Mouse (Mus musculus): Measurements from ENCODE around the gene Cbln3. TPM values are rescaled to one million over a fixed set of nuclear protein-coding genes. Genes with fewer than 3 reads are reported as not detected.
A peak's percentile ranks its signal among the peaks of the same experiment; 100 is the strongest.

The Cbln3 gene
- total RNA-seq (2012; rRNA removed): 0.08 and 0.17 TPM in 2 replicates
- 0.14 and 0.26 TPM in 2 replicates for total RNA-seq (2014; rRNA removed)
- 0.14 and 0.24 TPM in 2 replicates for polyA plus RNA-seq (2012; ENCODE audit: insufficient read length, low read depth)

- peaks cover 40 to 75% of the 10 kb centered on the region in 2 experiments for H3K4me1 ChIP-seq (ENCODE audit: control insufficient read depth in 1 of 2, insufficient read depth in 2 of 2)
- H3K36me3 ChIP-seq (replicated peaks in 1 of 2; ENCODE audit: control insufficient read depth in 1 of 2, insufficient read depth in 1 of 2, low read length in 1 of 2): peaks cover 24 to 29% of the 10 kb centered on the region in 2 experiments
- H3K9me3 ChIP-seq (replicated peaks; ENCODE audit: low read length): no peaks in the 10 kb centered on the region
- dilution Hi-C loops (cut with MboI; ENCODE audit: extremely low pct_ligation_motif_present, extremely low pct_unique_long_range_greater_than_20kb, low sequenced_read_pairs): no loop called here
- no peak for DNase-seq (ENCODE audit: extremely low read depth)
- peaks cover 15% of the 10 kb centered on the region for H3K79me2 ChIP-seq (replicated peaks; ENCODE audit: control insufficient read depth, extremely low read depth, insufficient read depth, poor library complexity, severe bottlenecking)
- H3K27ac ChIP-seq (ENCODE audit: insufficient read depth, low read depth): peak within 1 kb of the TSS; percentile 96
- H3K9ac ChIP-seq (ENCODE audit: insufficient read depth, low read depth): peak within 1 kb of the TSS; percentile 72
- no peaks in the 10 kb centered on the region for H3K27me3 ChIP-seq (replicated peaks)
- H3K4me3 ChIP-seq (replicated peaks in 1 of 3; ENCODE audit: low read depth in 2 of 3, low read length in 2 of 3, poor library complexity in 1 of 3): peak within 1 kb of the TSS; percentile 70 to 74 (median 73)
- in situ Hi-C loops (cut with MboI; ENCODE audit: low pct_ligation_motif_present, low pct_unique_long_range_greater_than_20kb, low sequenced_read_pairs): no loop called here
- TF ChIP-seq MXI1 (IDR thresholded peaks at IDR 0.05; ENCODE audit: low read depth, low read length) (no peak), ELF1 (IDR thresholded peaks at IDR 0.05; ENCODE audit: low read depth, low read length) (no peak), UBTF (IDR thresholded peaks at IDR 0.05; ENCODE audit: low read depth, low read length) (no peak), CHD2 (IDR thresholded peaks at IDR 0.05; ENCODE audit: low read length) (no peak), KAT2A (IDR thresholded peaks at IDR 0.05; ENCODE audit: insufficient replicate concordance, low read length) (no peak), SMC3 (IDR thresholded peaks at IDR 0.05; ENCODE audit: low read depth, low read length) (no peak), E2F4 (IDR thresholded peaks at IDR 0.05; ENCODE audit: insufficient replicate concordance, low read depth, low read length) (no peak), MEF2A (IDR thresholded peaks at IDR 0.05; ENCODE audit: borderline replicate concordance, low read depth, low read length) (no peak), NELFE (IDR thresholded peaks at IDR 0.05; ENCODE audit: low read depth, low read length) (no peak), USF1 (IDR thresholded peaks at IDR 0.05; ENCODE audit: low read depth, low read length) (no peak), ZMIZ1 (IDR thresholded peaks at IDR 0.05; ENCODE audit: low read depth, low read length) (no peak), USF2 (conservative IDR thresholded peaks at IDR 0.05; ENCODE audit: low read depth, low read length) (no peak), CTCF (conservative IDR thresholded peaks at IDR 0.05 in 1 of 2, IDR thresholded peaks at IDR 0.05 in 1 of 2; ENCODE audit: low read depth in 2 of 2, low read length in 2 of 2) (no peak), IRF4 (IDR thresholded peaks at IDR 0.05; ENCODE audit: low read depth, low read length) (no peak), RCOR1 (conservative IDR thresholded peaks at IDR 0.05; ENCODE audit: low read depth, low read length) (no peak)
- peak within 1 kb of the TSS; percentile 67 for H3K4me2 ChIP-seq (ENCODE audit: insufficient read depth, low read depth, poor library complexity, severe bottlenecking)
These were observed at the start of gene Cbln3 for GRCm38 (mm10) chr14:55884166-55884565. Gene Cbln3 (minus strand): TSS chr14:55884392.

- Histone ChIP-seq H3K9me3 (replicated peaks; ENCODE audit: low read length) (peaks cover 3% of the 10 kb centered on the region), H3K4me3 (replicated peaks in 1 of 3; ENCODE audit: low read depth in 2 of 3, low read length in 2 of 3, poor library complexity in 1 of 3) (no peak overlapping the region), H3K9ac (ENCODE audit: insufficient read depth, low read depth) (no peak overlapping the region), H3K27me3 (replicated peaks) (peaks cover 5% of the 10 kb centered on the region), H3K79me2 (replicated peaks; ENCODE audit: control insufficient read depth, extremely low read depth, insufficient read depth, poor library complexity, severe bottlenecking) (no peaks in the 10 kb centered on the region), H3K36me3 (replicated peaks in 1 of 2; ENCODE audit: control insufficient read depth in 1 of 2, insufficient read depth in 1 of 2, low read length in 1 of 2) (no peaks in the 10 kb centered on the region), H3K27ac (ENCODE audit: insufficient read depth, low read depth) (no peak overlapping the region), H3K4me2 (ENCODE audit: insufficient read depth, low read depth, poor library complexity, severe bottlenecking) (no peak overlapping the region), H3K4me1 (ENCODE audit: control insufficient read depth in 1 of 2, insufficient read depth in 2 of 2) (0 out of 4 replicates have a peak, but pooled peaks cover 0 to 2% of the 10 kb centered on the region in 2 experiments)
- dilution Hi-C loops (cut with MboI; ENCODE audit: extremely low pct_ligation_motif_present, extremely low pct_unique_long_range_greater_than_20kb, low sequenced_read_pairs) (no loop called here), in situ Hi-C loops (cut with MboI; ENCODE audit: low pct_ligation_motif_present, low pct_unique_long_range_greater_than_20kb, low sequenced_read_pairs) (no loop called here)
- TF ChIP-seq MYC (IDR thresholded peaks at IDR 0.05; ENCODE audit: low read depth, low read length) (no peak), MAX (IDR thresholded peaks at IDR 0.05; ENCODE audit: low read length) (no peak), E2F4 (IDR thresholded peaks at IDR 0.05; ENCODE audit: insufficient replicate concordance, low read depth, low read length) (no peak), TBP (conservative IDR thresholded peaks at IDR 0.05; ENCODE audit: low read depth, low read length) (no peak), HCFC1 (IDR thresholded peaks at IDR 0.05; ENCODE audit: low read depth, low read length) (no peak), ZNF384 (IDR thresholded peaks at IDR 0.05; ENCODE audit: low read depth, low read length) (no peak), ZMIZ1 (IDR thresholded peaks at IDR 0.05; ENCODE audit: low read depth, low read length) (no peak), CHD2 (IDR thresholded peaks at IDR 0.05; ENCODE audit: low read length) (no peak), ZC3H11A (IDR thresholded peaks at IDR 0.05; ENCODE audit: low read depth, low read length) (no peak), KAT2A (IDR thresholded peaks at IDR 0.05; ENCODE audit: insufficient replicate concordance, low read length) (no peak), ZKSCAN1 (IDR thresholded peaks at IDR 0.05; ENCODE audit: borderline replicate concordance, low read depth, low read length) (no peak), RCOR1 (conservative IDR thresholded peaks at IDR 0.05; ENCODE audit: low read depth, low read length) (no peak), SIN3A (IDR thresholded peaks at IDR 0.05; ENCODE audit: low read length) (no peak), UBTF (IDR thresholded peaks at IDR 0.05; ENCODE audit: low read depth, low read length) (no peak), JUND (conservative IDR thresholded peaks at IDR 0.05; ENCODE audit: low read depth, low read length) (no peak), JUN (IDR thresholded peaks at IDR 0.05; ENCODE audit: insufficient read depth, low read depth, low read length) (no peak), USF2 (conservative IDR thresholded peaks at IDR 0.05; ENCODE audit: low read depth, low read length) (no peak), RAD21 (IDR thresholded peaks at IDR 0.05; ENCODE audit: low read depth, low read length) (no peak), MXI1 (IDR thresholded peaks at IDR 0.05; ENCODE audit: low read depth, low read length) (no peak), IRF4 (IDR thresholded peaks at IDR 0.05; ENCODE audit: low read depth, low read length) (no peak)
- DNase-seq (ENCODE audit: extremely low read depth): no peak
These were observed 49.4 kb upstream of the Cbln3 start for GRCm38 (mm10) chr14:55933586-55933985.

Data from CH12.LX (cell line).